Mouse (Mus musculus): ENCODE results near the gene Uba7. TPM values are rescaled to one million over a fixed set of nuclear protein-coding genes. Genes with fewer than 3 reads are reported as not detected.

The Uba7 gene
- polyA plus RNA-seq (2017; shearing (Covaris generic)) = 356 TPM

DNA sequence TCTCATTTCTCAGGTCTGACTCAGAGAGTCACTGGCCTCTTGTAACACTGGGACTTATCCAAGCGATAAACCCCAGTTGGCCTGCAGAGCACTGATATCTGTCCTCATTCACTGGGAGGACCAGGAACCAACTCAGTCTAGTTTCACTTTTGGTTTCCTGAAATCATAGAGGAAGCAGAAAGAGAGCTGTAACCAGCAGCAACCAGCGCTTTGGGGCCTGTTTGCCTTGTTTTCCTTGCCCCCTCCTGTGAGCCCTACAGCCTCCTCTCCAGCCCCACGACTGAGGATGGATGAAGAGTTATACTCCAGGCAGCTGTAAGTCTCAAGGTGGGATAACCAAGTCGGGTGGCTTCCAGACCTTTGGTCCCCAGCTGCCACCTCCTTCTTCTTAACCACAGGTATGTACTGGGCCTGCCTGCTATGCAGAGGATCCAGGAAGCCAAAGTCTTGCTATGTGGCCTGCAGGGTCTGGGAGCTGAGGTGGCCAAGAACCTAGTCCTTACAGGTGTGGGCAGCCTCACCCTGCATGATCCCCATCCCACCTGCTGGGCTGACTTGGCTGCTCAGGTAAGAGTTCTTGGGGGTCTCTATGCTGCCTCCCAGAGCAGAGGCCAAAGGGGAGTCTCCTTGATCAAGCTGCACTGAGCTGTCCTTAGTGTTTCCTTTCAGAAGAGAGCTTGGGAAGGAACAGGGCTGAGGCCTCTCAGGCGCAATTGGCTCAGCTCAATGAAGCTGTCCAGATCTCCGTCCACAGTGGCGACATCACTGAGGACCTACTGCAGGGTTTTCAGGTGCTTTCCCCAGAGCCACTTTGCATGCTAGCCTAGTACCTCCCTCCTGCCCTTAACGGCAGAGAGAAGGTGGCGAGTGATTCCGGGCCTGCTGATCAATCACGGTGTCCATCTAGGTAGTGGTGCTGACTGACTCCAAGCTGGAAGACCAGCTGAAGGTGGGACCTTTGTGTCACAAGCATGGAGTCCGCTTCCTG is at the start of gene Uba7:
Gene Uba7, plus strand, starts transcription at position 107 of the 988 bp plus-strand sequence.

DNA sequence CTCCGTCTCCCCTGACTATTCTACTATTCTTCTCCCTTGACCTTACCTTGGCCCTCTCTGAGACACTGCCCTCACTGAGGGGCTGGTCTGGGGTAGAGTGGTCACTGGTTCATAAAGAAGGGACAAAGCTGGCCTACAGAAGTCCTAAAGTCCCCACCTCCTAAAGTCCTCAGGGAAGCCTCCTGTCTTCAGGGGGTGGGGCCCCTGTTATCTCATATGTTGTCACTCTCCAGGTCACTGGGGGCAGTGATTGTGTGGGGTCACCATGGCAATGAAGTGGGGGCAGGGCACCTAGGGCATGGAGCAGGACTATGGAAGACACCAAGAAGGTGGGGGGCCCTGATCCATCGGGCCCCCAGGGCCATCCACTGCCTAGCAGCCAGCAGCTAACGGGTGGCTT is 47.1 kb upstream of the Uba7 start, which contains the start of gene Actl11:
Gene Actl11, plus strand, starts transcription at position 301 of the 400 bp plus-strand sequence.

DNA sequence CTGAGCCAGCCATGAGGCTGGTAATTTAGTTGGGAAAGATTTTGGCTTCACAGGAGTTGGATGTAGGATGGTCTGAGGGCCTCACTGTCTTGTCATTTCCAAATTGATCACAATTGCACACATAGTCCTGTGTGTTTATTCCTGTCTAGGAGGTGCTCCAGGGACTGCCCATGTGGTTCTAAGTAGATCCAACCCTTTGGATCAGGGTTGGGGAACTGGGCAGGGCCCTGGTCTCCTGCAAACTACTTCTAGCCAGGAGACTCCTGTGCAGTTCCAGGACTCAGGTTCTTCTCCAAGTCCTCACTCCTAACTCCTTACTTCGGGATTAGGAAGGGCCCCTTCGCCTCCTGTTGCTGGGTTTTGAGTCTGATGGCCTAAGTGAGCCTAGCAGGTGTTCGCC is 39.9 kb upstream of the Uba7 start, which contains the start of gene Camkv:
Gene Camkv, plus strand, starts transcription at position 301 of the 400 bp plus-strand sequence.

DNA sequence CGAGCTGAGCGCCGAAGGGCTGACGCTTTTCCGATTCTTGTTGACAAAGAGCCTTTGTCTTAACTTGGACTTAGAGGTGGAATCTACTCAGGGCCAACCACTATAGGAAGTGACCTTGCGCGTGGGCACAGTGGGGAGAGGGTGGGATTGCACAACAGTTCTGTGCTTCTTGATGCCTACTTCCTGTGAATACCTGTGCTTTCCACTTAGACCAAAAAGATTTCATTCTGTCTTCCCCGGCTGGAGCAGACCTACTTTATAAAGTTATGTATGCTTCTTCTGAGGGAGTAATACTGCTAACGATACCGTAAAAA is 25.4 kb upstream of the Uba7 start, which contains the start of gene Traip:
Gene Traip, plus strand, starts transcription at position 215 of the 314 bp plus-strand sequence.

DNA sequence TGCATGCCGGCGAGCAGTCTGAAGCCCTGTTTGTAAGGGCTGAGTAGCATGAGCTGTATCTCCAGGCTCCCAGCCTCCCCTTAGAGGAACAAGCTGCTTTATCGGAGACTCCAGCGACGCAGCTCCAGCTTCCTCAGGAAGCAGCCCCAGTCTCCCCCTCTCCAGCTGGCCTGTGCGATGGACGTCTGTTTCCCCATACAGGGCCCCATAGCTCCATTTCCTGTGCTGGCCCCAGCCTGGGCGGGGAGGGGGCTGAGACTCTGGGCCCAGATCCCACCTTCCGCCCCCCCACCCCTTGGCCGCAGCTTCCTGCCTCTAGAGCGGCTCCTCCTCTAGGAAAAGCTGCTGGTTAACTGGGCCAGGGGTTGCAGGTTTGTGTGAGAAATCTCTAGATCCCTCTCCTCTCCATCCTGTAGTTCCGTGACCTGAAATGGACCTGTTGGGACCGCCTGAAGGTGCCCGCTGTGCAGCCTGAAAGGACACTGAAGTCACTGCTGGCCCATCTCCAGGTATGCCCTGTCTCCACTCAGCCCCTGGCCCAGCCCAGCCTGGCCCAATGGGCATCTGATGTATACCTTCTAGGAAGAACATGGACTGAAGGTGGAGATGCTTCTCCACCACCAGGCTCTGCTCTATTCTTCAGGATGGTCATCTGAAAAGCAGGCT is 7.5 kb downstream of the Uba7 start, which contains the start of gene Gm20661:
Gene Gm20661, plus strand, starts transcription at position 378 of the 666 bp plus-strand sequence.

DNA sequence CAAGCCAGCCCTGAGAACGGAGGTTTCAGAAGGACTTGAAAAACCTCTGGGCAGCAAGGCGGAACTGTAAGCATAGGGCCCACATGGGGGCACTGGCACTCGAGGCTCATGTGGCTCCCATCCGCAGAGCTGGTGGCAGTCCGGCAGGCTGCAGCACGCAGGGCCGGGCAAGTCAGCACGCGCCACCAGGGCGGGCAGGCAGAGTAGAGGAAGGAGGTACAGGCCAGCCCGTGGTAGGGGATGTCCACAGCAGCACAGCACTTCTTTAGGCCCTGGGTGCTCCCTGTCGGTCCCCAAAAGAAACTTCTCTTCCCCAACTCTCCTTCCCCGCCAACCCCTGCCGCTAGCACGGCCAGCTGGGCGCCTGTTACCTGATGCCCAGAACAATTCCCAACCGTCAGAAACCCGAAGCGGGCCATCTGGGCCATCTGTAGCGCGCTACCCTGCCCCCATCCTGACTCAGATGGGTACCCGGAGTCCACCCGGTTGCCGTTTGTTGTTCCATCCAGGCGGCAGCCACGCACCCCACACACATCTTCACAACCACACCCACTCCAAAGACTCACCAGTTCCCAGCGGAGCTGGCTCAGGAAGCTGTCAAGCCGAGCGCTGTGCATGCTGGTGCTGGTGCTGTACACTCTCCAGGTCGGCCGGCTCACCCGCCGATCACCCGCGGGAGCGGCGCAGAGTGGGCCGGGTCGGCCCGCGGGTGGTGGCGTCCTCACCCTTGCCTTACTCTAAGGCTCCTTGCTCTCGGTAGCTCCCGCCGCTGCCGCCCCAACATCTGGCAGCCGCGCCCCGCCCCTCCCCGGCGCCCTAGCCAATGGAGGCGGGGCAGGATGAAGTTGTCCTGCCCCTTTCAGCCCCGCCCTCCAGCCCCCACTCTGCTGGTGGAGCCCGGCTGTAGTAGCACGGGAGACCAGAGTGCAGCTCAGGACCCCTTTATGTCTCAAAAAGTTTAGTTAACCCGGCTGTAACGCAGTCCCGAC is 10.1 kb downstream of the Uba7 start, which contains the start of gene Inka1:
Gene Inka1, minus strand, starts transcription at position 749 of the 989 bp plus-strand sequence.

DNA sequence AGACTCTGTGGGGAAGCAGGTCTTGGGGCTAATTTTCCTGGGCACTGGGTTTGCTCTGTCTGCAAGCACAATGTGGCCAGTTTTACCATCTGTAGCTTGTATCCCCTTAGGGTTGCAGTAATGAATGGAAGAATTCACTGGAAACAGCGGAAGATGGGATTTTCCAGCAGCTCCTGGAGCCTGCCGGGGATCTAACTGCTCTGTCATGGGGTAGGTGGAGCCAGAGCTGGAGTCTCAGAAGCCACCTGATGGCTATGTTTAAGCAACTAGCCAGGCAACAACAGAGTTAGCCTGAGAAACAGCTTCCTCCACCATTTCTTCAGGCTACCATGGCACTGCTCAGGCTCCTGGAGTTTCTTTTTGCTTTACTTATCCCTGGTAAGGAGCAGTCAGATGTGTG is 16.9 kb downstream of the Uba7 start, which contains the start of gene Cdhr4:
Gene Cdhr4, plus strand, starts transcription at position 301 of the 400 bp plus-strand sequence.

DNA sequence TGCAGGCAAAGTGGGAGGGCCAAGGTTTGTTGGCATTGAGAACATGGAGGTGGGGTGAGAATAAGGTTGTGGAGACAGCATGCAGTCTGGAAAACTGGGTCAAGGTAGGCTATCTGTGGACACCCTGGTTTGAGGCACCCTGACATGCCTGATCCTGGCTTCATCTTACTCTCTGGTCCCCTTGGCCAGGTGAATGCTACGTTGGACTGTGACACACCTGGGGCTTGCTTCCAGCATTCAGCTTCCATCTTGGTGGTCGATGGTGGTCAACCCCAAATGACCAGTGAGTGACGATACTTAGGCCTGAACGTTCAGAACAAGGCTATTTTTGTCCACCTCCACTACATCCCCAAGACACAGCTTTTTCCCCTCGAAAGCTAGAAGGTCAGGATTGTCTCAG is 20.7 kb downstream of the Uba7 start, which contains the start of gene Gm20662:
Gene Gm20662, plus strand, starts transcription at position 301 of the 400 bp plus-strand sequence.

DNA sequence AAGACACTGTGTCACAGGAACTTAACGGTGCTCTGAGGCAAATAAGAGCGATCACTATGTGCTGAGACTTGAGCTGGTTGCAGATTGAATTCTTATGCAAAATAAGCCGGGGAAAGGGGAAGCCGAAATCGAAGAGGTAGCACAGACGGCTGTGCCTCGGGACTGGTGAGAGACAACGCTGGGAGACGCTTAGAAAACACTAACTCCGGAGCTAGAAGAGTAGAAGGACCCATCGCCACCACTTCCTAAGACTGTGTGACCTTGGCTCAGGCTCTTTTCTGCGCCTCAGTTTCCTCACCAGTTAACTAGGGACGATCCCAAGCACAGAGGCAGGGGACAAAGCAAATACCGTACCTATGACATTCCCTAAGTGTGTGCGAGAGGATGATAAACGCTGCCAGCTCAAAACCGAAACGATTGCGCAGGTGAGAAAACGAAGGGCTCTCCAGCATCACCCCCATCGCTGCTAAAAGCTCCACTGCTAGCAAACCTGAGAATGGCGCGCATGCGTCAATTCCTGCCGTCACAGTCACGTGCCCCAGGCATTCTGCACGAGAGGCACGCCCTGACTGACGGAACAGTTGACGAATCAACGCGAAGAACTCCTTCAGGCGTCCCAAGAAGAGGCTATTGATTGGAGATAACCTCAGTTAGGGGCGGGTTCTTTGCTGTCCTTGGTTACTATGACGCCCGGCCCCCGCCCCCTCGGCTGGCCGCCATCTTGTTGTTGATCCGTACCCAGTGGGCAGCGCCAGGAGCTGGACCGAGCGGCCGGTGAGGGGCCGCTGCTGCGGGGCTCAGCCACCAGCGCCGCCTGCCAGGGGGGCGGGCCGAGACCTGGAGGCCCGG is 26.8 kb downstream of the Uba7 start, which contains the start of gene Ip6k1:
Gene Ip6k1, plus strand, starts transcription at position 580 of the 849 bp plus-strand sequence.

Other genes with a start within 250 kb of the Uba7 start
- 360 TPM for gene Rbm5, start 204.5 kb upstream of the Uba7 start, polyA plus RNA-seq (2017; shearing (Covaris generic))
- gene Rbm6, start 102.3 kb upstream of the Uba7 start, polyA plus RNA-seq (2017; shearing (Covaris generic)) = 137 TPM
- 28.1 TPM for gene Mon1a, start 87.4 kb upstream of the Uba7 start, polyA plus RNA-seq (2017; shearing (Covaris generic))
- gene Mst1r, start 68.6 kb upstream of the Uba7 start, polyA plus RNA-seq (2017; shearing (Covaris generic)) = not detected
- gene Actl11, start 47.0 kb upstream of the Uba7 start, polyA plus RNA-seq (2017; shearing (Covaris generic)) = not detected
- gene Camkv, start 39.8 kb upstream of the Uba7 start, polyA plus RNA-seq (2017; shearing (Covaris generic)) = not detected
- 8.0 TPM for gene Traip, start 25.4 kb upstream of the Uba7 start, polyA plus RNA-seq (2017; shearing (Covaris generic))
- gene Gm20661, start 7.6 kb downstream of the Uba7 start, polyA plus RNA-seq (2017; shearing (Covaris generic)) = not detected
- gene Inka1, start 10.4 kb downstream of the Uba7 start, polyA plus RNA-seq (2017; shearing (Covaris generic)) = 2.0 TPM
- gene Cdhr4, start 17.0 kb downstream of the Uba7 start, polyA plus RNA-seq (2017; shearing (Covaris generic)) = not detected
- 0.93 TPM for gene Gm20662, start 20.8 kb downstream of the Uba7 start, polyA plus RNA-seq (2017; shearing (Covaris generic))
- gene Ip6k1, start 27.0 kb downstream of the Uba7 start, polyA plus RNA-seq (2017; shearing (Covaris generic)) = 91.0 TPM
- gene Gmppb, start 73.7 kb downstream of the Uba7 start, polyA plus RNA-seq (2017; shearing (Covaris generic)) = 37.8 TPM
- gene Amigo3, start 77.7 kb downstream of the Uba7 start, polyA plus RNA-seq (2017; shearing (Covaris generic)) = 4.7 TPM
- gene Mst1, start 104.9 kb downstream of the Uba7 start, polyA plus RNA-seq (2017; shearing (Covaris generic)) = 3.8 TPM
- 207 TPM for gene Rnf123, start 107.8 kb downstream of the Uba7 start, polyA plus RNA-seq (2017; shearing (Covaris generic))
- 139 TPM for gene Apeh, start 119.1 kb downstream of the Uba7 start, polyA plus RNA-seq (2017; shearing (Covaris generic))
- 0.63 TPM for gene Bsn, start 214.9 kb downstream of the Uba7 start, polyA plus RNA-seq (2017; shearing (Covaris generic))